Mouse (Mus musculus): ENCODE data around the gene Marcks.

DNA sequence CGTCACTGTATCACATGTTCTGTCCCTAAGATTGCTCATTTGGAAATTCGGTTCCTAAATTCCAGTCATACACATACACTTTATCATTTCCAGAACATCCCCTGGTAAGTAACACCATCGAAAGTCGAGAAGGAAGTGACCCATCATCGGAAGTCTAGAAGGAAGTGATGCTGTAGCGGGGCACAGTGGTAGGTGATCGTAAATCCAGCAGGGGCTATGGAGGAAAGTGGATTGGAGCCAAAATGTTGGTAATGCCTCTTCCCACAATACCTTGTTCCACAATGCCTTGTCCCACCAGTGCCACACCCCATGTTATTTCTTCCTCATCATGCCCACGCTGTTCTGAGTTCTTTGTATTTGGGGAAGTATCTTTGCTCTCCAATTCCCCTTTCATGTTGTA lies 32.4 kb downstream of the Marcks start:
- TF ChIP-seq CTCF (IDR thresholded peaks at IDR 0.05; ENCODE audit: borderline replicate concordance, insufficient read depth, low read length): no peak
- TF ChIP-seq POLR2A (IDR thresholded peaks at IDR 0.05; ENCODE audit: low read depth, low read length): no peak

Measured in embryonic fibroblast, embryonic 13.5 days (primary cell).